Mouse (Mus musculus): ENCODE data around the gene Adgrv1. TPM values are rescaled to one million over a fixed set of nuclear protein-coding genes. Genes with fewer than 3 reads are reported as not detected.

Gene Adgrv1
- total and polyA plus RNA-seq, 3 experiments, result 0.17 to 0.44 (median 0.27) TPM

- TF ChIP-seq TBP (conservative IDR thresholded peaks at IDR 0.05; ENCODE audit: low read depth, low read length), result no peak
- TF ChIP-seq E2F4 (IDR thresholded peaks at IDR 0.05; ENCODE audit: insufficient replicate concordance, low read depth, low read length), result no peak
- TF ChIP-seq BHLHE40 (IDR thresholded peaks at IDR 0.05; ENCODE audit: low read depth, low read length), result 0 out of 2 replicates have a peak, but pooled peaks have one; percentile 29
- peak; percentile 63; the same call in 1 of the 2 replicates for TF ChIP-seq EP300 (IDR thresholded peaks at IDR 0.05; ENCODE audit: low read length)
- no peak for TF ChIP-seq TCF12 (IDR thresholded peaks at IDR 0.05; ENCODE audit: low read depth, low read length)
- no peak for TF ChIP-seq GABPA (IDR thresholded peaks at IDR 0.05; ENCODE audit: insufficient replicate concordance, low read depth, low read length)
- 0 out of 2 replicates have a peak, but pooled peaks have one; percentile 27 for TF ChIP-seq RCOR1 (conservative IDR thresholded peaks at IDR 0.05; ENCODE audit: low read depth, low read length)
- peak; percentile 43 for TF ChIP-seq ETS1 (conservative IDR thresholded peaks at IDR 0.05; ENCODE audit: low read depth, low read length)
- TF ChIP-seq ZMIZ1 (IDR thresholded peaks at IDR 0.05; ENCODE audit: low read depth, low read length), result no peak
- Histone ChIP-seq H3K27me3 (replicated peaks) (no peaks in the 10 kb centered on the region), H3K36me3 (replicated peaks in 1 of 2; ENCODE audit: control insufficient read depth in 1 of 2, insufficient read depth in 1 of 2, low read length in 1 of 2) (peaks cover 46 to 65% of the 10 kb centered on the region in 2 experiments), H3K9ac (ENCODE audit: insufficient read depth, low read depth) (no peak overlapping the region), H3K9me3 (replicated peaks; ENCODE audit: low read length) (no peaks in the 10 kb centered on the region), H3K4me3 (replicated peaks in 1 of 3; ENCODE audit: low read depth in 2 of 3, low read length in 2 of 3, poor library complexity in 1 of 3) (no peak overlapping the region), H3K4me2 (ENCODE audit: insufficient read depth, low read depth, poor library complexity, severe bottlenecking) (no peak overlapping the region), H3K79me2 (replicated peaks; ENCODE audit: control insufficient read depth, extremely low read depth, insufficient read depth, poor library complexity, severe bottlenecking) (no peaks in the 10 kb centered on the region), H3K4me1 (ENCODE audit: control insufficient read depth in 1 of 2, insufficient read depth in 2 of 2) (peaks cover 2 to 16% of the 10 kb centered on the region in 2 experiments; a peak in 2 of 4 replicates), H3K27ac (ENCODE audit: insufficient read depth, low read depth) (no peak overlapping the region)
- DNase-seq (ENCODE audit: extremely low read depth), result peak; percentile 35
- dilution Hi-C loops (cut with MboI; ENCODE audit: extremely low pct_ligation_motif_present, extremely low pct_unique_long_range_greater_than_20kb, low sequenced_read_pairs) (no loop called here), in situ Hi-C loops (cut with MboI; ENCODE audit: low pct_ligation_motif_present, low pct_unique_long_range_greater_than_20kb, low sequenced_read_pairs) (no loop called here)
Measured at GRCm38 (mm10) chr13:81667713-81668112, 34.8 kb upstream of the Adgrv1 start.

GRCm38 (mm10) chr13:81664331-81664698 is 31.4 kb upstream of the Adgrv1 start:
- Histone ChIP-seq H3K36me3 (replicated peaks in 1 of 2; ENCODE audit: control insufficient read depth in 1 of 2, insufficient read depth in 1 of 2, low read length in 1 of 2) (peaks cover 43 to 54% of the 10 kb centered on the region in 2 experiments), H3K27me3 (replicated peaks) (no peaks in the 10 kb centered on the region), H3K4me3 (replicated peaks in 1 of 3; ENCODE audit: low read depth in 2 of 3, low read length in 2 of 3, poor library complexity in 1 of 3) (no peak overlapping the region), H3K9me3 (replicated peaks; ENCODE audit: low read length) (no peaks in the 10 kb centered on the region), H3K4me1 (ENCODE audit: control insufficient read depth in 1 of 2, insufficient read depth in 2 of 2) (peaks cover 6 to 16% of the 10 kb centered on the region in 2 experiments; a peak in 3 of 4 replicates), H3K9ac (ENCODE audit: insufficient read depth, low read depth) (no peak overlapping the region), H3K79me2 (replicated peaks; ENCODE audit: control insufficient read depth, extremely low read depth, insufficient read depth, poor library complexity, severe bottlenecking) (peaks cover 5% of the 10 kb centered on the region), H3K27ac (ENCODE audit: insufficient read depth, low read depth) (no peak overlapping the region), H3K4me2 (ENCODE audit: insufficient read depth, low read depth, poor library complexity, severe bottlenecking) (no peak overlapping the region)
- dilution Hi-C loops (cut with MboI; ENCODE audit: extremely low pct_ligation_motif_present, extremely low pct_unique_long_range_greater_than_20kb, low sequenced_read_pairs), result no loop called here
- no peak for DNase-seq (ENCODE audit: extremely low read depth)
- no peak for TF ChIP-seq MXI1 (IDR thresholded peaks at IDR 0.05; ENCODE audit: low read depth, low read length)
- no peak for TF ChIP-seq CHD1 (IDR thresholded peaks at IDR 0.05; ENCODE audit: low read depth, low read length)
- TF ChIP-seq SIN3A (IDR thresholded peaks at IDR 0.05; ENCODE audit: low read length), result no peak
- no peak for TF ChIP-seq PAX5 (IDR thresholded peaks at IDR 0.05; ENCODE audit: low read length)
- no peak for TF ChIP-seq KAT2A (IDR thresholded peaks at IDR 0.05; ENCODE audit: insufficient replicate concordance, low read length)
- no peak for TF ChIP-seq ZNF384 (IDR thresholded peaks at IDR 0.05; ENCODE audit: low read depth, low read length)
- no peak for TF ChIP-seq MYC (IDR thresholded peaks at IDR 0.05; ENCODE audit: low read depth, low read length)
- TF ChIP-seq USF2 (conservative IDR thresholded peaks at IDR 0.05; ENCODE audit: low read depth, low read length), result no peak
- no peak for TF ChIP-seq SMC3 (IDR thresholded peaks at IDR 0.05; ENCODE audit: low read depth, low read length)
- no peak for TF ChIP-seq USF1 (IDR thresholded peaks at IDR 0.05; ENCODE audit: low read depth, low read length)
- in situ Hi-C loops (cut with MboI; ENCODE audit: low pct_ligation_motif_present, low pct_unique_long_range_greater_than_20kb, low sequenced_read_pairs), result no loop called here

Data from CH12.LX (cell line).